Mouse (Mus musculus): Measurements from ENCODE around the gene Cisd2.

The Cisd2 gene

DNA sequence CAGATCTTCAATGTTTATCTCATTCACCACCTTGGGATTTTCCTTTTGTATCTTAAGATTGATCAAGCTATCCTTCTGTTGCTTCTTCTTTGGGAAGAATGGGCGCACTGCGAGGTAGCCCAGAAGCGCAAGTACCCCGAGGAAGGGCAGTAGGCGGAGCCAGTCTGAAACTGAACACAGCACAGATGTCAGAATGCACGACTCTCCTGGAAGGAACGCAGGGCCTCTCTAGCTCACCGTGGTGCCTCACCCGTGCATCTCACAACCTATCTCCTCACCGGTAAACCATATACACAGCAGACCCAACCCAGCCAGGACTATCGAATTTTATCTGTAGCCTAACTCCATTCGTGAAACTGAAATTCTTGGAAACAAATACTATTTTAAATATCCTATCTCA is 12.7 kb downstream of the Cisd2 start:
- DNase-seq (ENCODE audit: low spot score), result no peak

- no peak for DNase-seq (ENCODE audit: low spot score)
Observed at GRCm38 (mm10) chr3:135409219-135409618, 14.5 kb downstream of the Cisd2 start.

DNA sequence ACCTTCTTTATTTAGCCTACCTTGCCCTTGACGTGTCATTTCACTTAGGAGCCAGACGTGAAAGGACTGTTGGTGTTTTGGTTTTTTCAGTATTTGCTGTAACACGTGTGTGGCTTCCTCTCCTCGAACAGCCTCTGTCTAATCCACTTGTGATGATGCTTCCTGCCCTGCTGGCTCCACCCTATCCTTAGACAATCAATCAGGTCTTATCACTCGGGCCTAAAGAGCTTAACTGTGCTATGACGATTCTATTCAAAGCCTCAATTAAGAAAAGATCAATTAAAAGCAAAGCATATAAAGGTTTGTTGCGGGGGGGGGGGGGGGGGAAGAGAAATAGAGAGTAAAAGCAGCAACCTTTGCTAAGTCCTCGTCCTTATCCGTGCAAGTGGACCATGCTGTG is 16.4 kb downstream of the Cisd2 start:
- no peak for DNase-seq (ENCODE audit: low spot score)

DNA sequence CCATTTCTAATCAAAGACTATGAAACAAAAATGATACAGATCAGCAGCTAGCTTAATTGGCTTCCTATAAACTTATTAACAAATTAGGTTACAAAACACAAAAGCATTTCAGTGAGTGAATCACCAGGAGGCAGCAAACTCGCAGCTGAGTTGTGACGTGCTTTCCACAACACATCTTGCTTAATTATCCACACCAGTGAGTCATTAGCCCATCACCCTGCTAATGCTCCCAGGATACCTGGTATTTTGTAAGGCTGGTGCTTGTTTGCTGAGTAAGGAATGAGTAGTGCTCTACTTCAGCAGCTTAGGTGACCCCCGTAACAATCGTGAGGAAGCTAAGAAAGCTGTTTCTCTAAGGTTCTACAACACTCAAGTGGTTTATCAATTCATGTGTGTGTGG is 19.1 kb downstream of the Cisd2 start:
- no peak for DNase-seq (ENCODE audit: low spot score)

DNA sequence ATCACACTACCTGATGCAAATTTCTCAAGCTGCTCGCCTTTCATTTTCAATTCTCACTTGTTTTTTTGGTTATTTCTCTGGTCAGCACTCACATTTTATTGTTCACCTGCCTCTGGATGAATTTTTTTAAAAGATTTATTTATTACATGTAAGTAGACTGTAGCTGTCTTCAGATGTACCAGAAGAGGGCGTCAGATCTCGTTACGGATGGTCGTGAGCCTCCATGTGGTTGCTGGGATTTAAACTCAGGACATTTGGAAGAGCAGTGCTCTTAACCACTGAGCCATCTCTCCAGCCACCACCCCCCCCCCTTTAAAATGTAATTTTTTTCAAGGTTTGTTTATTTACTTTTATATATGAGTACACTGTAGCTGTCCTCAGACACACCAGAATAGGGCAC is 19.9 kb downstream of the Cisd2 start:
- no peak for DNase-seq (ENCODE audit: low spot score)

- DNase-seq (ENCODE audit: low spot score), result no peak
Observed at GRCm38 (mm10) chr3:135403211-135403610, 20.5 kb downstream of the Cisd2 start.

DNA sequence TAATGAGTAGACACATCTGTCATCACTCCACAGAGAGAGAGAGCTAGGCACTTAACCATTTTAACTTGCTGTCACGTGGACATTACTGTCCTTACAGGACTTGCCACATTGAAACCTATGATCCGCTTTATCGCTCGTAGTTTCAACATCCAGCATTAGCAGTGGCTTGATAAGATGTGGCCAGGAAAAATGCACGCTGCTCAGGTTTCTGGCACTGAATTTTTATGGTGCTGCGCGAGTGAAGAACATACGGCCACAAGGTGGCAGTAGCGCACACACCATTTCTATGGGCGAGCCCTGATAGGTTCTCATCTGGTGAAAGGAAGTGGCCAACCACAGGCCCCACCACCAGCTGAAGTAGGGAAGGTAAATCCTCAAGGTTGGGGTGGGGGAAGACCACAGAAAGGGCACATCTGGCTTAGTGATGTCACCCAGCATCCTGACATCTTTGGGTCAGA is 21.5 kb downstream of the Cisd2 start:
- DNase-seq (ENCODE audit: low spot score), result peak; percentile 52

GRCm38 (mm10) chr3:135397112-135397511 is 26.6 kb downstream of the Cisd2 start:
- DNase-seq (ENCODE audit: low spot score), result no peak

DNA sequence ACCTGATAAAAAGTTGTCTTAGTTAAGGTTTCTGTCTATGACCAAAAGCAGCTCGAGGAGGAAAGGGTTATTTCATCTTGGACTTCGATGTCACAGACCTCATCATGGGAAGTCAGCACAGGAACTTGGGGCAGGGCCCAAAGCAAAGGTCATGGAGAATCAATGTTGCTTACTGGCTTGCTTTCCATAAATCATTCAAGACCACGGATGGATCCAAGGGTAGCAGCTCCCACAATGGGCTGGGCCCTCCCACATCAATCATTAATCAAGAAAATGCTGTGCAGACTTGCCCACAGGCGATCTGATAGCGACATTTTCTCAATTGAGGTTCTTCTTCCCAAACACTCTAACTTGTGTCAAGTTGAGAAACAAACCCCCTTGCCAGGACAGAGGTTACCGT is 27.6 kb downstream of the Cisd2 start:
- DNase-seq (ENCODE audit: low spot score), result no peak

GRCm38 (mm10) chr3:135395085-135395484 is 28.6 kb downstream of the Cisd2 start:
- no peak for DNase-seq (ENCODE audit: low spot score)

GRCm38 (mm10) chr3:135393186-135393585 is 30.5 kb downstream of the Cisd2 start:
- no peak for DNase-seq (ENCODE audit: low spot score)

- DNase-seq (ENCODE audit: low spot score), result no peak
Observed at GRCm38 (mm10) chr3:135379868-135380267, 43.9 kb downstream of the Cisd2 start.

GRCm38 (mm10) chr3:135377445-135377844 is 46.3 kb downstream of the Cisd2 start:
- no peak for DNase-seq (ENCODE audit: low spot score)

GRCm38 (mm10) chr3:135375836-135376235 is 47.9 kb downstream of the Cisd2 start:
- DNase-seq (ENCODE audit: low spot score), result no peak

DNA sequence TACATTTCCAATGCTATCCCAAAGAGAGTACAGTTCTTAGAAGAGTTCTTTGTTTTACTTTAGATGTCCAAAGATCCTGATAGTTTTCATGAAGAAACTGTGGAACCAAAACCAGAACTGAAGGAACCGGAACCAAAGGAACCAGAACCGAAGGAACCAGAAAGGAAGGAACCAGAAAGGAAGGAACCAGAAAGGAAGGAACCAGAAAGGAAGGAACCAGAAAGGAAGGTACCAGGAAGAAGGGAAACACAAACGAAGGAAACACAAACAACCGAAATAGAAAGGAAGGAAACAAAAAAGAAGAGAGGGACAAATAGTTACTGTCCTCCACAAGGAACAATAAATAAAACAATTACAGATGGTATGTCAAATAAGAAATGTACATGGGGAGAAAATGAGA is 66.3 kb downstream of the Cisd2 start:
- DNase-seq (ENCODE audit: low spot score), result no peak
